Mouse (Mus musculus) liver, embryonic 13.5 days (tissue): ENCODE measurements around the gene Trim60. TPM values are rescaled to one million over a fixed set of nuclear protein-coding genes. Genes with fewer than 3 reads are reported as not detected.
"Not testable (repeated sequence)": the region's sequence is repeated elsewhere in the genome, so short reads cannot be mapped to it uniquely, and the experiment has no call there.

Experiments
- ATAC-seq: fragments of 200-750 bp; cut with Nextera tagmentation; 2 replicates; pipeline ENCODE4 v1.8.0; 2017; ENCODE audit warnings: low read depth, mild to moderate bottlenecking, moderate number of reproducible peaks, moderate library complexity
- DNase-seq: peaks from one replicate; pipeline ENCODE4 v3.0.0; 2022
- H3K27ac ChIP-seq: fragments of 300-500 bp; sonication (generic); 2 replicates; pipeline ENCODE4 v1.5.1; 2015; ENCODE audit warnings: moderate library complexity, mild to moderate bottlenecking, inconsistent platforms
- H3K27me3 ChIP-seq: fragments of 300-500 bp; sonication (generic); 2 replicates; pipeline ENCODE4 v1.6.1; 2015; ENCODE audit warnings: mild to moderate bottlenecking, inconsistent platforms
- H3K36me3 ChIP-seq: fragments of 300-500 bp; sonication (generic); 2 replicates; pipeline ENCODE4 v1.6.1; 2015; ENCODE audit warnings: mild to moderate bottlenecking, inconsistent platforms
- H3K4me1 ChIP-seq: fragments of 300-500 bp; sonication (generic); replicated peaks from 2 replicates; pipeline ENCODE4 v1.6.1; 2015; ENCODE audit warnings: inconsistent platforms
- H3K4me2 ChIP-seq: fragments of 300-500 bp; sonication (generic); 2 replicates; pipeline ENCODE4 v1.6.1; 2015; ENCODE audit warnings: inconsistent platforms, mild to moderate bottlenecking, moderate library complexity
- H3K4me3 ChIP-seq: fragments of 300-500 bp; sonication (generic); replicated peaks from 2 replicates; pipeline ENCODE4 v1.5.1; 2015; ENCODE audit warnings: mild to moderate bottlenecking, inconsistent platforms
- H3K9ac ChIP-seq: fragments of 300-500 bp; sonication (generic); 2 replicates; pipeline ENCODE4 v1.6.1; 2015; ENCODE audit warnings: mild to moderate bottlenecking, inconsistent platforms
- H3K9me3 ChIP-seq: fragments of 300-500 bp; sonication (generic); replicated peaks from 2 replicates; pipeline ENCODE4 v1.6.1; 2016; ENCODE audit warnings: inconsistent platforms
- WGBS: fragments of 180-500 bp; shearing (Covaris S2); methylation state at CpG from one replicate; pipeline ENCODE4 v1.1.7; 2015; ENCODE audit not compliant: insufficient replicate concordance; 5-methylcytosine and 5-hydroxymethylcytosine counted together
- polyA plus RNA-seq: library from polyadenylated mRNA; unstranded; fragments of >200 nt; fragmentation: Nextera tagmentation; extraction: Ambion mirVana; gene quantifications from 2 replicates; pipeline ENCODE4 v1.2.1, GENCODE M21; 2015

The Trim60 gene
- polyA plus RNA-seq, 1 experiment from 2014 or later, result not detected

DNA sequence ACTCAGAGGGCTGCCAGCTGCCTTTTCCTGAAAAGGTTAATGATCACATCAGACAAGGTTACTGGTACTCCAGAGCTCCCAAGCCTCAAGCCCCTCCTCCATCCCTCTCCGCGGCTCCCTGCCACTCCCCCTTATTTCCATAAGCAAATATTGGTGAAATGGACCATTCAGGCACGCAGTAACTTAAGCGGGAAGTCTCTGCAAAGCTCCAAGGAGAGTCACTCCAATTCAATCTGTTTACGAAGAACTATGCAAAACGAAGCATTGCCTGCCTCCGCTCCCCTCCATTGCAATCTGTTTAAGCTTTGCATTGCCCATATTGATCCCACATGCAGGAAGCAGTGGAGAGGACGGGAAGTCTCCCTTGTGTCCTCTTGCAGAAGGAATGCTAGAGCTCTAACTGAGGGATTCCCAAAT is 18.7 kb upstream of the Trim60 start, which contains the start of gene Apela:
TSS of gene Apela (minus strand) at position 220 of the 417 bp plus-strand sequence.
- ATAC-seq (peak; percentile 59), DNase-seq (no peak)
- Histone ChIP-seq H3K4me2 (peak within 1 kb of the TSS; percentile 22), H3K4me1 (no peaks in the 10 kb centered on the region; the same call in 1 of the 2 replicates), H3K9me3 (no peaks in the 10 kb centered on the region), H3K4me3 (0 out of 2 replicates have a peak within 1 kb of the TSS, but pooled peaks have one; percentile 9), H3K27me3 (peaks cover 8% of the 10 kb centered on the region; the same call in 1 of the 2 replicates), H3K36me3 (no peaks in the 10 kb centered on the region), H3K9ac (no peak within 1 kb of the TSS), H3K27ac (no peak within 1 kb of the TSS)
- 3% methylated on average over 8 of the region's 8 CpGs for WGBS

DNA sequence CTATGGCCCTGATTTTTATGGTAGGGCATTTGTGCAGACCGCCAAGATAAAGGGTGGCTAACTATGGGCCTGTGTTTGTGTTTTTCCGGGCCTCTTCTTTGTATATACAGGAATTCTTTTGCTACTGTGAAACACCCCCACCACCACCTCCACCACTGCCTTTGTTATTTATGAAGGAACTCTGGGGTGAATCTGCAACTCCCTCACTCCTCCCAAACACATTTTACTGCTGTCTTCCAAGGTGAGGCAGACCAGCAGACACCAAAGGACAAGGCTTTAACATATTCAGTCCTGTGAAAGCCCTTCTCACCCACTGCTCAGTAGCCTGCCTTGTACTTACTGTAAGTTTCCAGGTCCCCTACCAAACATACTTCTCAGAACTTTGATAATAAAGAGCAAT is 15.8 kb upstream of the Trim60 start:
- 47% methylated on average over 2 of the region's 2 CpGs for WGBS
- DNase-seq (no peak), ATAC-seq (no peak)
- Histone ChIP-seq H3K4me1 (no peaks in the 10 kb centered on the region; the same call in 1 of the 2 replicates), H3K27me3 (peaks cover 8% of the 10 kb centered on the region; the same call in 1 of the 2 replicates), H3K9me3 (no peaks in the 10 kb centered on the region), H3K27ac (no peak overlapping the region), H3K36me3 (no peaks in the 10 kb centered on the region), H3K4me3 (no peak overlapping the region), H3K4me2 (no peak overlapping the region), H3K9ac (no peak overlapping the region)

DNA sequence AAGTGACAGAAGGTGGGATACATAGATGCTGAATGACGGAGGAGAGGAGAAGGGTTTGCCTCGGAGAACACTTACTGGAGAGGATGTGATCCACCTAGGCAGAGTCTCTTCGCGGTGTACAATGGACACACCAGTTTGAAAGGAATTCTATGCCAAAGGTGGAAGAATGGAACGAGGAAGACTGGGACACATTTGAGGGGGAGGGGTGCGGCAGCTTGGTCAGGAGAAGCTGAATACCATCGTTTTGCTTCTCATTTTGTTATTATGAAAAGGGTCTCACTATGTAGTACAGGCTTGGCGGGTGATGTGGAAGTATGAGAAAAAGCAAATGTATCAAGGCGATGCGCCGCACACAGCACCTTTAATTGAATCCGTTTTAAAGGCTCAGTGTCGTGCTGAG is 14.7 kb upstream of the Trim60 start:
- no peaks in the 10 kb centered on the region for H3K36me3 ChIP-seq
- H3K4me3 ChIP-seq, result no peak overlapping the region
- H3K4me1 ChIP-seq, result no peaks in the 10 kb centered on the region; the same call in 1 of the 2 replicates
- 70% methylated on average over 13 of the region's 13 CpGs for WGBS
- ATAC-seq (no peak), DNase-seq (no peak)
- H3K9me3 ChIP-seq, result no peaks in the 10 kb centered on the region
- H3K9ac ChIP-seq, result no peak overlapping the region
- H3K27ac ChIP-seq, result no peak overlapping the region
- no peak overlapping the region for H3K4me2 ChIP-seq
- H3K27me3 ChIP-seq, result peaks cover 8% of the 10 kb centered on the region; the same call in 1 of the 2 replicates

DNA sequence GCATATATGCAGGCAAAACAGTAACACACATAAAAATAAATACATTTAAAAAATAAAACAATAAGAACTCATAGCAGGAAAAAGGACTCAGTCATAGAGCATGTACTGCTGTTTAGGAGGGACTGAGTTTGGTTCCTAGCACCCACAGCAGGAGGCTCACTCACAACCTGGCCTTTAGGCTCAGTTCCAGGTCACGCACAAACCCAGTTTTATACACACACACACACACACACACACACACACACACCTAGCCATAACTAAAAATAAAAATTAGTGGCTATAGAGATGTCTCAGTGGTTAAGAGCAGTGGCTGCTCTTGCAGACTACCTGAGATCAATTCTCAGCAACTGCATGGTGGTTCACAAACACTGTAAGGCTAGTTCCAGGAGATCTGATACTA is 13.7 kb upstream of the Trim60 start:
- Histone ChIP-seq H3K4me3 (no peak overlapping the region), H3K27me3 (peaks cover 5% of the 10 kb centered on the region; the same call in 1 of the 2 replicates), H3K4me2 (no peak overlapping the region), H3K9me3 (no peaks in the 10 kb centered on the region), H3K36me3 (no peaks in the 10 kb centered on the region), H3K9ac (no peak overlapping the region), H3K4me1 (no peaks in the 10 kb centered on the region), H3K27ac (no peak overlapping the region)
- ATAC-seq (no peak), DNase-seq (no peak)
- 80% methylated on average over 1 of the region's 1 CpGs for WGBS

DNA sequence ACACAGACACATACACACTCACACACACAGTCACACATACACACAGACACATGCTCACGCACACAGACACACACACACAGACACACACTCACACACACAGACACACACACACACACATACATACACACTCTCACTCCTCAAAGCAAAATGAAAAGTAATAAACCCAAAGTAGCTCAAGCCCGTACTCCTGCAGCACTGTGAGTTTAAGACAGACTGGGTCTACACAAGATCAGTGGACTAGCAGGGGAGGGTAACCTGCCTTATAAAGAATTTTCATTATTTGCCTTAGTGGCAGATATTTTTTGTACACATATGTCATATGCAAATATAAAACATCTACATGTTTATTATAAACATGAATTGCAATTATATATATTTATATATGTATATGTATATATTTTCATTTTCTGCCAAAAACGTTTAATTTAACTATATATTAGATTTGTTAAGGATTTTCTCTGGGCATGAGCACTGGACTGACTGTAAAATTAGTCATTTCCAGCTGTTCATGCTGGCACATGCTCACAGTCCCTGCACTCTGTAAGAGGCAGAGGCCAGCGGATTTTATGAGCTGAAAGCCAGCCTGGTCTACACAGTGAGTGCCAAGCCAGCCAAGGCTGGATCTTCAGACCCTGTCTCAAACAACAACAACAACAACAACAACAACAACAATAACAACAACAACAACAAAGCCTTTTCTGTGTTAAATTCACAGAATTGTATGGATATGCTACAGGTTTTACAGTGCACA is 12.5 kb upstream of the Trim60 start:
- no peak overlapping the region for H3K4me3 ChIP-seq
- no peaks in the 10 kb centered on the region for H3K9me3 ChIP-seq
- DNase-seq (no peak), ATAC-seq (no peak)
- H3K4me2 ChIP-seq, result no peak overlapping the region
- H3K36me3 ChIP-seq, result no peaks in the 10 kb centered on the region
- H3K9ac ChIP-seq, result no peak overlapping the region
- no peak overlapping the region for H3K27ac ChIP-seq
- H3K4me1 ChIP-seq, result no peaks in the 10 kb centered on the region
- WGBS, result 60% methylated on average over 4 of the region's 4 CpGs
- 0 out of 2 replicates have a peak, but pooled peaks cover 2% of the 10 kb centered on the region for H3K27me3 ChIP-seq

DNA sequence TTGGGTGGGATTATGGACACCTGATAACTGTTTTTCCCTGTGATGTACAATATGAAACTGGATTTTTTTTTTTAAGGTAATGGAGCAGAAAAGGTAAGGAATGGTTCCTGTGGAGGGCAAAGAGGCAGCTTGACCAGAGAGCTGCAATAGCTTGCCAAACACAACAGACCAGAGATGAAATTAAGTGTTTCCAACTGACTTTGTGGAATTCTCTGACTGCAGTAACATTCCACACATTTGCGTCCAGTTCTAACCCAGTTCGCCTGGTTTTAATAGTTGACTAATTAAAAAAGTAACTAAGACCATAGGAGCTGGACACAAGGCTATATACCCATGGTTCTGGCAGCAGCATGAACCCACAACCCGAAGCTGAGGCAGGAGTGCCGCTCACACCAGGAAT is 11.4 kb upstream of the Trim60 start:
- DNase-seq, result no peak
- Histone ChIP-seq H3K4me3 (no peak overlapping the region), H3K9ac (no peak overlapping the region), H3K4me2 (no peak overlapping the region), H3K36me3 (no peaks in the 10 kb centered on the region), H3K27ac (no peak overlapping the region), H3K4me1 (no peaks in the 10 kb centered on the region), H3K27me3 (no peaks in the 10 kb centered on the region), H3K9me3 (no peaks in the 10 kb centered on the region)
- ATAC-seq, result no peak
- 70% methylated on average over 4 of the region's 4 CpGs for WGBS

DNA sequence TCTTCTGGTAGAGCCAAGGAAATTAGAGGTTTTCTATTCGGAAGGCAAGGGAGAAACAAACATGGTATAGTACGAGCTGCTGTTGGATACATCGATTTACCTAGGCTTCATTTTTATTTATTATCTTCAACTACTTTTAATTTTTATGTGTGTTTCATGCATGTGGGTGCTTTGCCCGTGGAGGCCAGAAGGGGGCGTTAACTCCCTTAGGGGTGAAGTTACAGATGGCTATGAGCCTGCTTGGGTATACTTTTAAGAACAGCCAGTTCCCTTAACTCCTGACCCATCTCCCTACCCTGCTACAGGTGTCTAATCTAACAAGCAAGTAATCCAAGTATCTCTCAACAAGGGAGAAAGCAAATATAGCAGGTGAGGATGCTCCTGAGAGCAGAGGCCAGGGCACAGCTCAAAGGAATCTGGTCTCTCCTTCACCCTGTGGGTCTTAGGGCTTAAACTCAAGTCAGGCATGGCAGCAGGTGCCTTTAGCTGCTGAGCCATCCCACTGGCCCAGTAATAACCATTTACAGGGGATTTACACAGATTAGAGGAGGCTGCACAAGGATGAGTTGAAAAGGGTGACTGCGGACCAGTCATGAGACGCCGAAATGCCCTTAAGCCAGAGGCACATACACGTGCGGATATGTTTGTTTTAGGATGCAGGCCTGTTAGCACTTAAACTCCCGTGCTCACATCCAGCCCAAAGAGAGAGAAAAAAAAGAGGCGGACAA is 10.7 kb upstream of the Trim60 start:
- DNase-seq, result no peak
- Histone ChIP-seq H3K4me3 (no peak overlapping the region), H3K4me1 (no peaks in the 10 kb centered on the region), H3K9ac (no peak overlapping the region), H3K27ac (no peak overlapping the region), H3K4me2 (no peak overlapping the region), H3K27me3 (no peaks in the 10 kb centered on the region), H3K9me3 (no peaks in the 10 kb centered on the region), H3K36me3 (no peaks in the 10 kb centered on the region)
- WGBS, result 73% methylated on average over 12 of the region's 12 CpGs
- ATAC-seq, result no peak

DNA sequence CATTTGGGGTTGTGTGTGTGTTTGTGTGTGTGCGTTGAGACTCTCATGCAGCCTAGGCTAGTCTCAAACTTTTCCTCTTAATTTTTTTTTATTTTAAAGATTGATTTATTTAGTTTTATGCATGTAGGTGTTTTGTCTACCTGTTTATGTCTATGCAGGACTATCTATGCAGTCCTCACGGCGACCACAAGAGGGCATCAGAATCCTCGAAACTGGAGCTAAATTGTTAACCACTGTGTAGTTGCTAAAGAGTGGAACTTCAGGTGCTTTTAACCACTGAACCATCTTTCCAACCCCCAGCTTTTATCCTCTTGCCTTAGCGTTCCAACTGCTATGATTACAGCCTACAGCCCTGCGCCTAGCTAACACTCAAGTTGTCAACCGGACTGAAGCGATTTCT is 4.1 kb upstream of the Trim60 start:
- H3K27me3 ChIP-seq, result no peaks in the 10 kb centered on the region
- ATAC-seq (no peak), DNase-seq (no peak)
- no peaks in the 10 kb centered on the region for H3K4me1 ChIP-seq
- H3K4me3 ChIP-seq, result no peak overlapping the region
- H3K9me3 ChIP-seq, result no peaks in the 10 kb centered on the region
- no peaks in the 10 kb centered on the region for H3K36me3 ChIP-seq
- no peak overlapping the region for H3K9ac ChIP-seq
- no peak overlapping the region for H3K4me2 ChIP-seq
- H3K27ac ChIP-seq, result no peak overlapping the region
- WGBS, result 40% methylated on average over 8 of the region's 8 CpGs

DNA sequence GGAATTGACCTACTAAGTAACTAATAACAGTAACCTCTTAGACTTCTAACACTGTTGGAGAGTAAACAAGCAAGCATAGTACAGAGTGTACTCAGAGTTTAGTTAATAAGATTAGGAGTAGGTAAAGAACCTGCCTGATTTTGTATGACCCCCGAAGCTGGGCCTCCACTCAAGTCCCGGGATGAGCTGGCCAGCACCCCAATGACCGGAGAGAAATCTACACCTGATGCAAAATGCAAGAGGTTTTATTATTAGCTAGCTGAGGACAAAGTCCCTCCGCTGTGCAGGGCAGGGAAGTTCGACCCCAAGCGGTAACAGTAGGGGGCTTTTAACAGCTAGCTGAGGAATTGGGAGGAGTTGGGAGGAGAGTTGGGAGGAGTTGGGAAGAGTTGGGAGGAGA is 10.8 kb downstream of the Trim60 start:
- not testable (repeated sequence) for H3K36me3 ChIP-seq, H3K27ac ChIP-seq, DNase-seq, H3K9ac ChIP-seq, ATAC-seq, H3K4me3 ChIP-seq, H3K4me2 ChIP-seq, H3K4me1 ChIP-seq, H3K9me3 ChIP-seq, H3K27me3 ChIP-seq
- 74% methylated on average over 6 of the region's 6 CpGs for WGBS

DNA sequence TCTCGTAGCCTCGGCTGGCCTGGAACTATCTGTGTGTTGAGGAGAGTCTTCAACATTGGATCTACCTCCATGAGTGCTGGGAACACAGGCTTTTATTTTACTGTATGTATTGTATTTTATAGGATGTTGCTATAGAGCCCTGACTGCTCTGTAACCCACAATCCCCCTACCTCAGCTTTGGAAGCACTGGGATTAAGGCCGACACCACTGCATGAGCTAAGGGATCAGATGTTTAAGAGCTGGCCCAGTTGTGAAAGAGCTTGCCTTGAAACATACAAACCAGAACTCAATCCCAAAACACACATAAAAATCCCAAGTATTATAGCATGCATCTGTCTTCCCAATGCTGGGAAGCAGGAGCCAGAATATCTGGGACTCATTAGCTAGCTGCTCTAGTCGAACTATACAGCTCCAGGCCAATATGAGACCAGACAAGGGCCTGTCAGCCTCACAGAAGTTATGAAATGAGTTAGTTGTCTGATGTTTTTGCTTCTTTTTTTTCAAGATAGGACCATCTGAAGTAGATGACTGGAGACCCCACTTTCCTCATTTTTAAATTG is 19.5 kb downstream of the Trim60 start:
- no peak for ATAC-seq
- no peak for DNase-seq
- Histone ChIP-seq H3K36me3 (no peaks in the 10 kb centered on the region), H3K27me3 (no peaks in the 10 kb centered on the region), H3K4me2 (no peak overlapping the region), H3K27ac (no peak overlapping the region), H3K9ac (no peak overlapping the region), H3K9me3 (no peaks in the 10 kb centered on the region), H3K4me3 (no peak overlapping the region), H3K4me1 (no peaks in the 10 kb centered on the region)
- 63% methylated on average over 4 of the region's 4 CpGs for WGBS

DNA sequence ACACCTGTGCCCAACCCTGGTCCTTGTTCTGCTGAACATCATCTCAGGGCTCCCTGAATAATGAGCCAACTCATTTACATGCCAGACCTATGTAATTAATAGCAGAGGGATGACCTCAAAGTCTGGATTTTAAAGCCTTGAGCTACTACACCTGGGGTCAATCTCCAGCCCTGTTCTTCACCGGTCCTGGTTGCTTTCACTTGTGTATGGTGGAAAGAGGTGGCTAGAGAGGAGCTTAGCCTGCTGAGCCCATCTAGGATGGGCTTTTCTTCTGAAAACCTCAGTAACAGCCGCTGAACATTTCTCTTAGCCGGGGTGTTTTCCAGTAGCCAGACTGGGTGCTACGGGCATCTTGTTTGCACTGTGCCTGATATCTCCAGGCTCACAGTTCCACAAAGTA is 30.7 kb downstream of the Trim60 start, which contains the start of gene Trim75:
TSS of gene Trim75 (minus strand) at position 101 of the 400 bp plus-strand sequence.
- Histone ChIP-seq H3K4me3 (no peak within 1 kb of the TSS), H3K27ac (no peak within 1 kb of the TSS), H3K36me3 (no peaks in the 10 kb centered on the region), H3K9ac (no peak within 1 kb of the TSS), H3K4me2 (no peak within 1 kb of the TSS), H3K4me1 (no peaks in the 10 kb centered on the region), H3K27me3 (no peaks in the 10 kb centered on the region), H3K9me3 (no peaks in the 10 kb centered on the region; the same call in 1 of the 2 replicates)
- WGBS, result 68% methylated on average over 4 of the region's 4 CpGs
- DNase-seq (no peak), ATAC-seq (no peak)
